Mouse (Mus musculus) embryonic facial prominence, embryonic 13.5 days (tissue): ENCODE data around the gene Cnnm4. TPM values are rescaled to one million over a fixed set of nuclear protein-coding genes. Genes with fewer than 3 reads are reported as not detected.

ENCODE experiments used
- ATAC-seq: fragments of 200-750 bp; cut with Nextera tagmentation; 2 replicates; pipeline ENCODE4 v1.8.0; 2017; ENCODE audit warnings: low read depth; ENCODE audit not compliant: insufficient number of reproducible peaks, insufficient read depth, low FRiP score, low TSS enrichment
- H3K27ac ChIP-seq: fragments of 300-500 bp; sonication (generic); 2 replicates; pipeline ENCODE4 v1.5.1; 2015; ENCODE audit warnings: moderate library complexity, mild to moderate bottlenecking, inconsistent platforms
- H3K27me3 ChIP-seq: fragments of 300-500 bp; sonication (generic); 2 replicates; pipeline ENCODE4 v1.6.1; 2015; ENCODE audit warnings: mild to moderate bottlenecking, inconsistent platforms
- H3K36me3 ChIP-seq: fragments of 300-500 bp; sonication (generic); 2 replicates; pipeline ENCODE4 v1.6.1; 2015; ENCODE audit warnings: mild to moderate bottlenecking, inconsistent platforms
- H3K4me1 ChIP-seq: fragments of 300-500 bp; sonication (generic); 2 replicates; pipeline ENCODE4 v1.6.1; 2015; ENCODE audit warnings: inconsistent platforms
- H3K4me2 ChIP-seq: fragments of 300-500 bp; sonication (generic); 2 replicates; pipeline ENCODE4 v1.6.1; 2015; ENCODE audit warnings: moderate library complexity, mild to moderate bottlenecking, inconsistent platforms
- H3K4me3 ChIP-seq: fragments of 300-500 bp; sonication (generic); 2 replicates; pipeline ENCODE4 v1.5.1; 2015; ENCODE audit warnings: mild to moderate bottlenecking, inconsistent platforms
- H3K9ac ChIP-seq: fragments of 300-500 bp; sonication (generic); 2 replicates; pipeline ENCODE4 v1.6.1; 2015; ENCODE audit warnings: mild to moderate bottlenecking, inconsistent platforms
- H3K9me3 ChIP-seq: fragments of 300-500 bp; sonication (generic); 2 replicates; pipeline ENCODE4 v1.6.1; 2016; ENCODE audit warnings: inconsistent platforms
- WGBS: fragments of 180-500 bp; shearing (Covaris S2); methylation state at CpG from one replicate; pipeline ENCODE4 v1.1.7; 2015; ENCODE audit warnings: mixed read lengths; 5-methylcytosine and 5-hydroxymethylcytosine counted together
- polyA plus RNA-seq: library from polyadenylated mRNA; unstranded; fragments of >200 nt; fragmentation: Nextera tagmentation; extraction: Ambion mirVana; gene quantifications from 2 replicates; pipeline ENCODE4 v1.2.1, GENCODE M21; 2015

The Cnnm4 gene
- polyA plus RNA-seq, 1 experiment from 2014 or later = 15.6 TPM

GRCm38 (mm10) chr1:36446841-36447240 lies 24.6 kb upstream of the Cnnm4 start:
- ATAC-seq = no peak
- H3K4me1 ChIP-seq = peaks cover 8% of the 10 kb centered on the region
- no peak overlapping the region for H3K9ac ChIP-seq
- H3K27me3 ChIP-seq = no peaks in the 10 kb centered on the region
- peaks cover 3% of the 10 kb centered on the region; the same call in 1 of the 2 replicates for H3K36me3 ChIP-seq
- no peak overlapping the region for H3K27ac ChIP-seq
- no peak overlapping the region for H3K4me2 ChIP-seq
- 86% methylated on average over 5 of the region's 5 CpGs for WGBS
- peaks cover 3% of the 10 kb centered on the region; the same call in 1 of the 2 replicates for H3K9me3 ChIP-seq
- no peak overlapping the region for H3K4me3 ChIP-seq

GRCm38 (mm10) chr1:36454055-36454815 lies 17.2 kb upstream of the Cnnm4 start:
- Histone ChIP-seq H3K9ac (no peak overlapping the region), H3K4me3 (no peak overlapping the region), H3K9me3 (peaks cover 3% of the 10 kb centered on the region; the same call in 1 of the 2 replicates), H3K4me2 (no peak overlapping the region), H3K4me1 (no peaks in the 10 kb centered on the region), H3K27me3 (no peaks in the 10 kb centered on the region), H3K27ac (no peak overlapping the region), H3K36me3 (no peaks in the 10 kb centered on the region)
- WGBS = 80% methylated on average over 6 of the region's 6 CpGs
- ATAC-seq = no peak

DNA sequence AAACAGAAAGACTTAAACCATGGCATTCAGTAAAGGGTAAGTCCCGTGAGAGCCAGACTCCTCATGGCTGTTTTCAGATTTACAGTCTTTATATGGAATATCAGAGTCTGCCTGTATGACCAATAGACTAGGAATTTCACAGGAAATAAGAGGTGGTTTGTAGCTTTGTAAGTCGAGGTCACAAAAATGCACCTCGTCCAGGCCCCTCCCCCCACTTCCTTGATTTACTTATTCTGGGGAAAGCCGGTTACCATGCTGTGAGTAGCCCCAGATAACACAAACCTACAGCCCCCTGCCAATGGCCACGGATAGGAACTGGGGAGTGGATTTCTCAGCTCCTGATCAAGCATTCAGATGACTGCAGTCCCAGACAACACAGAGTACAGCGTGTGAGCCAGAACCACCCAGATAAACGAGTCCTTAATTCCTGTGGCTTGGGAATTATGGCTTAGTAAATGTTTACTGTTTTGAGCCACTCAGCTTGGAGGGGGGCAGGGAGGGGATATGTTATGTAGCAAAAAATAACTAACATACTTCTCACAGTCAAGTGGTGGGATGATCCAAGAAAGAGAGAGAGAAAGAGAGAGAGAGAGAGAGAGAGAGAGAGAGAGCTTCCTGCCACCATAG lies 13.9 kb upstream of the Cnnm4 start:
- ATAC-seq = no peak
- H3K27ac ChIP-seq = no peak overlapping the region
- no peak overlapping the region for H3K4me2 ChIP-seq
- no peaks in the 10 kb centered on the region for H3K9me3 ChIP-seq
- H3K4me3 ChIP-seq = no peak overlapping the region
- no peaks in the 10 kb centered on the region for H3K27me3 ChIP-seq
- no peaks in the 10 kb centered on the region for H3K36me3 ChIP-seq
- H3K9ac ChIP-seq = no peak overlapping the region
- no peaks in the 10 kb centered on the region for H3K4me1 ChIP-seq
- 29% methylated on average over 7 of the region's 7 CpGs for WGBS

GRCm38 (mm10) chr1:36458169-36458568 lies 13.3 kb upstream of the Cnnm4 start:
- Histone ChIP-seq H3K27ac (no peak overlapping the region), H3K4me3 (no peak overlapping the region), H3K4me2 (no peak overlapping the region), H3K27me3 (no peaks in the 10 kb centered on the region), H3K9ac (no peak overlapping the region; the same call in 1 of the 2 replicates), H3K4me1 (no peaks in the 10 kb centered on the region), H3K9me3 (no peaks in the 10 kb centered on the region), H3K36me3 (no peaks in the 10 kb centered on the region)
- ATAC-seq = no peak
- 86% methylated on average over 5 of the region's 5 CpGs for WGBS

DNA sequence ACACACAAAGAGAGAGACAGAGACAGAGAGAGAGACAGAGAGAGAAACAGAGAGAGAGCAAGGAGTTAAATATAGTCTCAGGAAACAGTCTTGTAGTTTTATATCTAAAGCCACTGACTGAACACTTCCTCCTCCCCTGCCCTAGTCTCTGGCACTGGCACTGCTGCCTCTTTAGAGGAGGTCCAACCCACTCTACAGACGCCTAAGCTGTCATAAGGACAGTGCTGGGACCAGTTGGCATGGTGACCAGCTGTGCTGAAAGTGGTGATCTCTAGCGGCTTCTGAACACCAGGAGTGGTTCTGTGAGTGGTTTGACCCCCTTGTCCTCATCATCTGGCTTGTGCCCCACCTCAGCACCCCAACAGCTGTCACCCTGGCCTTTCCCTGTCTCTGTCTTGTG lies 9.6 kb upstream of the Cnnm4 start:
- Histone ChIP-seq H3K9me3 (no peaks in the 10 kb centered on the region), H3K4me1 (no peaks in the 10 kb centered on the region), H3K4me3 (no peak overlapping the region), H3K27ac (no peak overlapping the region), H3K36me3 (no peaks in the 10 kb centered on the region), H3K9ac (no peak overlapping the region), H3K27me3 (no peaks in the 10 kb centered on the region), H3K4me2 (no peak overlapping the region)
- WGBS = 50% methylated on average over 2 of the region's 2 CpGs
- no peak for ATAC-seq

DNA sequence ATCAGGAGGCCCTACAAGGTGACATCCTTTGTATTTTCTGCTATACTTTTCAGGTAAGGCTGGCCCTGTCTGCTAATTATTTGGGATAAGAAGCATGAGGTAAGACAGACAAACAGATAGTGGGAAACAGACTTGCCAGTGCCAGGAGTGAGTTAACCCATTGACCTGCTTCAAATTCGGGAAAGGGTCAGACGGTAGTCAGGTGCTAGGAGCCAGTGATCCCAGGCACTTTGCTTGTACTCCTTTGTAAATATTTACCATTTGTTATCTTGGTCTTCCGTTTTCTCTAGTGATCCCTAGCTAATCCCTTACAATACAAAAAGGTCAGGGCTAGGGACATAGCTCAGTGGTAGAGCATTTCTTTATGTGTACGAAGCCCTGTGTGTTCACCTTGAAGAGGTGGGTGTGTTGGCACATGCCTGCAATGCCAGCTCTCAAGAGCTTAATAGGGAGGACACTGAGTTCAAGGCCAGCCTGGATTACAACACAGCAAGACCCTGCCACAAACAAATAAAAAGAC lies 5.7 kb upstream of the Cnnm4 start:
- Histone ChIP-seq H3K27me3 (no peaks in the 10 kb centered on the region), H3K36me3 (no peaks in the 10 kb centered on the region), H3K9me3 (no peaks in the 10 kb centered on the region), H3K4me1 (peaks cover 6% of the 10 kb centered on the region; the same call in 1 of the 2 replicates), H3K4me2 (no peak overlapping the region), H3K9ac (no peak overlapping the region), H3K27ac (no peak overlapping the region), H3K4me3 (no peak overlapping the region)
- 76% methylated on average over 4 of the region's 4 CpGs for WGBS
- no peak for ATAC-seq

DNA sequence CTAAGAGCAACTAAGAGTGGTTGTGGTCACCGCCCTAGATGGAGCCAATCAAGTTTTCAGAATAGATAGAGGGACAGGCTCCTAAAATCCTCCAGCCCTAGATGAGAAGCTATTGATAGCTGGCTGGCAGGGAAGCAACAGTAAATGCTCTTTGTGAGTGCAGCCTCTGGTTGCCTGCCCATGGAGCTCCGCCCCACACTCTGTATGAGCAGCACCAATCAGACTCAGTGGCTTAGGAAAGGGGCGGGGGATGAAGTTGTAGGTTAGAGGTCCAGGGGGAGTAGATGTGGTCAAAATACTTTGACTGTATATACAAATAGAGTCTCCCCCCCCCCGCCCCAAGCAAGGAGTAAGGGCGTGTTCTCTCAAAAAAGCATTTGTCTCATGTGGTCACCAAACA lies 4.0 kb upstream of the Cnnm4 start:
- no peak overlapping the region for H3K9ac ChIP-seq
- H3K27me3 ChIP-seq = no peaks in the 10 kb centered on the region
- no peaks in the 10 kb centered on the region for H3K36me3 ChIP-seq
- ATAC-seq = no peak
- H3K4me3 ChIP-seq = no peak overlapping the region
- peaks cover 12% of the 10 kb centered on the region for H3K4me1 ChIP-seq
- H3K4me2 ChIP-seq = no peak overlapping the region
- H3K27ac ChIP-seq = no peak overlapping the region
- WGBS = 54% methylated on average over 5 of the region's 5 CpGs
- H3K9me3 ChIP-seq = no peaks in the 10 kb centered on the region

- H3K9me3 ChIP-seq = no peaks in the 10 kb centered on the region
- H3K4me3 ChIP-seq = no peak overlapping the region
- H3K36me3 ChIP-seq = no peaks in the 10 kb centered on the region
- H3K9ac ChIP-seq = no peak overlapping the region
- no peak overlapping the region for H3K27ac ChIP-seq
- WGBS = 31% methylated on average over 2 of the region's 2 CpGs
- no peaks in the 10 kb centered on the region for H3K27me3 ChIP-seq
- no peak overlapping the region for H3K4me2 ChIP-seq
- peaks cover 37% of the 10 kb centered on the region for H3K4me1 ChIP-seq
- no peak for ATAC-seq
Observed at GRCm38 (mm10) chr1:36469811-36470444, 1.5 kb upstream of the Cnnm4 start.

- Histone ChIP-seq H3K4me1 (peaks cover 56% of the 10 kb centered on the region), H3K27ac (no peak overlapping the region), H3K36me3 (no peaks in the 10 kb centered on the region), H3K27me3 (no peaks in the 10 kb centered on the region), H3K4me2 (peak overlapping the region; percentile 84), H3K9me3 (no peaks in the 10 kb centered on the region), H3K4me3 (peak overlapping the region; percentile 70), H3K9ac (peak overlapping the region; percentile 74)
- 13% methylated on average over 18 of the region's 18 CpGs for WGBS
- ATAC-seq = 0 out of 2 replicates have a peak, but pooled peaks have one; percentile 4
Observed at GRCm38 (mm10) chr1:36472106-36472440, 653 bp downstream of the Cnnm4 start.

DNA sequence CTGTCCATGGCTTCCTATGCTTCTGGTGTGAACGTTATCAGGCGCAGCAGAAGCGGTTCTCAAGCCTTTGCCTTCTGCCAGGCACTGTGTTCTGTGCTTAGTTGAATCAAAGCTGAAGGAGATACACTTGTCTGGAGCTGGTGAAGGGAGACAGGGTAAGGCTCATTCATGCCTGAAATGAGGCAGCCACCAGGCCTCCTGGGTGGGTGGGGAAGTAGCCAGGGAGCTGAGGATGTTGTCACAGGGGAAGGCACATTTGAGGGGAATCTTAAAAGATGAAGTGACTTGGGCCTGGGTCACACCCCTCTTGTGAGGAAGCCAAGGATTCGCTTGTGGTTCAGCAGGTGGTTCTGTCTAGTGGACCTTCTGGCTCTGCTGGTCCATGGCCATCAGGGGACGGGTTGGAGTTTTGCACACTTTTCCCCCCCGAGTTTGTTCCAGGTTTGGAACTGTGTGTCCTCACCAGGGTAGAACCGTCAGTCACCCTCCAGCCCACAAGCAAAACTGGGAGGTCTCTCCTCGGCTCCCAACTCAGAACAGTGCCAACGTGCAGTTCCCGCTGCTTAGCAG lies 1.9 kb downstream of the Cnnm4 start:
- peak overlapping the region; percentile 70 for H3K4me3 ChIP-seq
- 79% methylated on average over 10 of the region's 10 CpGs for WGBS

DNA sequence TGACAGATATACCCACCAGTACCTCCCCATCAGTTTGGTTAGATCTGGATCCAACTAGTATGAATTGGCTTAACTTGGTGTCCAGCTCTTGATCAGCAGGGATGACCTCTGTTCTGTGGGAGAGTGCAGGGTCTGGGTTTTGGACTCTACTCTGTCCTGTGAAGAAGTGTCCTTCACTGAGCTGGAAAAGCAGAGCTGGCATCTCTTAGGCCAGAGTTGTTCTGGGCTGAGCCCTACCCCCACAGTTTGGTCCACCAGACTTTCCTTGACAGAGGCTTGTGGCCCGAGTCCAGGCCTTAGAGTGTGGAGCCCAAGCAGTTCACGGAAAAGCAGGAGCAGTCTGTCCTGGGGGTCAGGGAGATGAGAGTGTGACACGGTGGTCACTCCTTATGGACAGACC lies 3.2 kb downstream of the Cnnm4 start:
- WGBS = 43% methylated on average over 3 of the region's 3 CpGs
- no peak for ATAC-seq
- Histone ChIP-seq H3K27me3 (no peaks in the 10 kb centered on the region), H3K9me3 (no peaks in the 10 kb centered on the region), H3K4me3 (peak overlapping the region; percentile 70), H3K4me1 (peaks cover 68% of the 10 kb centered on the region), H3K9ac (peak overlapping the region; percentile 57), H3K36me3 (no peaks in the 10 kb centered on the region), H3K4me2 (peak overlapping the region; percentile 84), H3K27ac (peak overlapping the region; percentile 80; the same call in 1 of the 2 replicates)

More for the DNA sequence above, 1.9 kb downstream of the Cnnm4 start:
- Histone ChIP-seq H3K4me1 (peaks cover 65% of the 10 kb centered on the region), H3K9me3 (no peaks in the 10 kb centered on the region), H3K4me2 (peak overlapping the region; percentile 84), H3K9ac (peak overlapping the region; percentile 44; the same call in 1 of the 2 replicates), H3K27ac (no peak overlapping the region), H3K27me3 (no peaks in the 10 kb centered on the region), H3K36me3 (no peaks in the 10 kb centered on the region)
- no peak for ATAC-seq
